10 mouse cellular contexts compared by ENCODE assay signal in the genomic region with DNA sequence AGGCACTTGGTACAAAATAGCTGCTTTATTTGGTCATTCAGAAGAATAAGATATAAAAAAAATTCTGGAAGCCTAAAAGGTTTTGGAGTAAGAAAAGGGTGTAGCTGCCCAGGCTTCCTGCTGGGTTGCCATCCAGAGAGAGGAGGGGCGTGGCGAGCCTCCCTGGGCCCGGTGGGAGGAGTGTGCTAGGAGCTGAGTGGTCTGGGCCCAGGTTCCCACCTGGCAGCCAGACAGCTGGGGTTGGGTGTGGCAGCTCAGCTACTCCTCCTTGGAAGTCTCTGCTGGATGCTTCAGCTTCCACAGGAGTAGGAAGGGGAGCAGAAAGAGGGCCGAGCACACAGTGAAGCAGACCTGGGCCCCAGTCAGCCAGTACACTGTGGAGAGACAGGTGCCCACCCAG. TPM values are rescaled to one million over a fixed set of nuclear protein-coding genes. Genes with fewer than 3 reads are reported as not detected.
DNase-seq lines count a peak whose midpoint lies in the region; ATAC-seq and TF ChIP-seq lines count a peak whose summit lies in the region.
"Had no signal": no experiment of that assay in that cellular context is flagged by ENCODE, and none has a peak within 500 bp of the region (broad histone marks: within the 10 kb centered on the region; RNA-seq: fewer than 3 reads in every experiment).

No protein-coding gene starts in this region.

- H3K4me3 ChIP-seq in layer of hippocampus, adult 2 months: no peak overlapping the region
- no peak overlapping the region for H3K4me3 ChIP-seq in lung, postnatal 0 days (ENCODE audit: low read depth, low read length)
- H3K4me3 ChIP-seq: forebrain, embryonic 13.5 days; midbrain, embryonic 10.5 days had no signal

- no peak for TF ChIP-seq CTCF in layer of hippocampus, adult 2 months (conservative IDR thresholded peaks at IDR 0.05)
- no peak for TF ChIP-seq CTCF in lung, postnatal 0 days (IDR thresholded peaks at IDR 0.05)

- no peaks in the 10 kb centered on the region for H3K9me3 ChIP-seq in lung, postnatal 0 days (ENCODE audit: low read length)
- H3K9me3 ChIP-seq: forebrain, embryonic 13.5 days; midbrain, embryonic 10.5 days had no signal

- H3K27ac ChIP-seq in layer of hippocampus, adult 2 months: peak overlapping the region; percentile 94; the same call in 1 of the 2 replicates
- no peak overlapping the region for H3K27ac ChIP-seq in lung, postnatal 0 days (ENCODE audit: low read length)
- H3K27ac ChIP-seq: forebrain, embryonic 13.5 days; midbrain, embryonic 10.5 days had no signal

- no peak for TF ChIP-seq EP300 in lung, postnatal 0 days (IDR thresholded peaks at IDR 0.05)

- no peak overlapping the region for H3K4me2 ChIP-seq in lung, postnatal 0 days (replicated peaks; ENCODE audit: low read depth, low read length)
- H3K4me2 ChIP-seq: forebrain, embryonic 13.5 days had no signal

- no peaks in the 10 kb centered on the region for H3K27me3 ChIP-seq in lung, postnatal 0 days (replicated peaks; ENCODE audit: insufficient read depth, low read length)
- H3K27me3 ChIP-seq: forebrain, embryonic 13.5 days had no signal

- ATAC-seq in lung, postnatal 0 days: peak; percentile 18; the same call in 1 of the 2 replicates
- ATAC-seq: forebrain, embryonic 13.5 days had no signal

- H3K9ac ChIP-seq in lung, postnatal 0 days (replicated peaks; ENCODE audit: low read depth): no peak overlapping the region
- H3K9ac ChIP-seq: forebrain, embryonic 13.5 days had no signal

- 49% methylated on average over 4 of the region's 4 CpGs for WGBS in lung, postnatal 0 days

- H3K36me3 ChIP-seq in lung, postnatal 0 days (ENCODE audit: insufficient read depth, low read length): peaks cover 28% of the 10 kb centered on the region

- no peak for DNase-seq in layer of hippocampus, adult 2 months (ENCODE audit: low spot score in 2 of 2)
- no peak for DNase-seq in layer of hippocampus, postnatal 36 days
- DNase-seq in NIH3T3 (ENCODE audit: low read depth): peak; percentile 38
- DNase-seq in gastrocnemius, postnatal 25 days: peak; percentile 52
- peak; percentile 62 for DNase-seq in lung, postnatal 0 days (ENCODE audit: low spot score)
- DNase-seq in testis, postnatal 10 days (ENCODE audit: low spot score): no peak
- no peak for DNase-seq in cerebellum, adult 11 months
- DNase-seq in retina, embryonic 14.5 days (ENCODE audit: low spot score): no peak

- H3K4me1 ChIP-seq in lung, postnatal 0 days (ENCODE audit: insufficient read depth, low read depth, low read length): peaks cover 3% of the 10 kb centered on the region; the same call in 1 of the 2 replicates

RNA-seq across cellular contexts. Expression of a gene that starts 3.4 kb away (rescaled TPM):
- total RNA-seq in layer of hippocampus, adult 2 months (2021): 10 to 100 TPM; 38.3 to 48.1 TPM
- 10 to 100 TPM; 35.3 to 49.4 TPM for total RNA-seq in layer of hippocampus, postnatal 36 days (2021)
- total RNA-seq in gastrocnemius, postnatal 25 days (2021): 1 to 10 TPM; 4.6 to 7.0 TPM
- 52.1 and 75.2 TPM in 2 replicates for polyA plus RNA-seq in lung, postnatal 0 days (2015; fragmentation: Nextera tagmentation; extraction: Ambion mirVana)

RNA-seq across cellular contexts. Expression of a gene that starts 26.3 kb away (rescaled TPM):
- total RNA-seq in layer of hippocampus, adult 2 months (2021): 10 to 100 TPM; 16.0 to 16.9 TPM
- total RNA-seq in layer of hippocampus, postnatal 36 days (2021): 10 to 100 TPM; 13.0 to 15.1 TPM
- 10 to 100 TPM; 11.0 to 13.6 TPM for total RNA-seq in gastrocnemius, postnatal 25 days (2021)
- 11.1 and 11.6 TPM in 2 replicates for polyA plus RNA-seq in lung, postnatal 0 days (2015; fragmentation: Nextera tagmentation; extraction: Ambion mirVana)

RNA-seq across cellular contexts. Expression of a gene that starts 26.5 kb away (rescaled TPM):
- total RNA-seq in layer of hippocampus, adult 2 months (2021): 1 to 10 TPM; 4.5 to 6.3 TPM
- 1 to 10 TPM; 6.6 to 7.0 TPM for total RNA-seq in layer of hippocampus, postnatal 36 days (2021)
- total RNA-seq in gastrocnemius, postnatal 25 days (2021): 1 to 10 TPM; 1.2 to 1.7 TPM
- polyA plus RNA-seq in lung, postnatal 0 days (2015; fragmentation: Nextera tagmentation; extraction: Ambion mirVana): 3.5 and 5.1 TPM in 2 replicates

Comparison
In these comparisons a context has a peak if more than half of its experiments do, and no peak if none do; other contexts are left out.
1. DNase-seq: peak in NIH3T3 (single experiment), gastrocnemius, postnatal 25 days (single experiment) and lung, postnatal 0 days (single experiment); none in layer of hippocampus, adult 2 months (0 of 2), layer of hippocampus, postnatal 36 days (0 of 2), testis, postnatal 10 days (single experiment), cerebellum, adult 11 months (single experiment) and retina, embryonic 14.5 days (single experiment).
2. RNA of a gene that starts 3.4 kb away (total RNA-seq): 35.3 to 49.4 TPM in layer of hippocampus, postnatal 36 days and 38.3 to 48.1 TPM in layer of hippocampus, adult 2 months; 4.6 to 7.0 TPM in gastrocnemius, postnatal 25 days; every median in the first group is over 4 times any median in the second.